Mouse (Mus musculus): ENCODE measurements around the gene Tle2. TPM values are rescaled to one million over a fixed set of nuclear protein-coding genes. Genes with fewer than 3 reads are reported as not detected.
A peak's percentile ranks its signal among the peaks of the same experiment; 100 is the strongest.

The Tle2 gene
- total and polyA plus RNA-seq, 2 experiments: 3.0 to 56.0 TPM

DNA sequence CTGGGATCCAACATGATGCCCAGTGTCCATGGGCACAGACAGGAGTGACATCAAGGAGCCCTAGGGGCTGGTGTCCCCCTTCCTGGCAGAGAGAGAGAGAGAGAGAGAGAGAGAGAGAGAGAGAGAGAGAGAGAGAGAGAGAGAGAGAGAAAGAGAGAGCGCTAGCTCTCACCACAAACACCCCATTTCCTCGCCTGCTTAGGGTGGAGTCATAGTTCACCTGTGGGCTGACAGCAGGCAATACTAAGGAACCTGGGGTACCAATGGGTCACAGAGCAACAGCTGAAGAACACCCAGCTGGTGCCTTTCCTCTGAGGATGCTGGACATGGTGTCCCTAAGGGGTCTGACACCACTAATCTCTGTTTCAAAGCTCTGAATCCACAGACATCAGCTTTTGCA is 36.9 kb upstream of the Tle2 start:
- whole genome bisulfite sequencing: 100% methylated on average over 2 of the region's 2 CpGs
- H3K79me2 ChIP-seq (ENCODE audit: control insufficient read depth, insufficient read depth, low read length): peaks cover 49% of the 10 kb centered on the region

DNA sequence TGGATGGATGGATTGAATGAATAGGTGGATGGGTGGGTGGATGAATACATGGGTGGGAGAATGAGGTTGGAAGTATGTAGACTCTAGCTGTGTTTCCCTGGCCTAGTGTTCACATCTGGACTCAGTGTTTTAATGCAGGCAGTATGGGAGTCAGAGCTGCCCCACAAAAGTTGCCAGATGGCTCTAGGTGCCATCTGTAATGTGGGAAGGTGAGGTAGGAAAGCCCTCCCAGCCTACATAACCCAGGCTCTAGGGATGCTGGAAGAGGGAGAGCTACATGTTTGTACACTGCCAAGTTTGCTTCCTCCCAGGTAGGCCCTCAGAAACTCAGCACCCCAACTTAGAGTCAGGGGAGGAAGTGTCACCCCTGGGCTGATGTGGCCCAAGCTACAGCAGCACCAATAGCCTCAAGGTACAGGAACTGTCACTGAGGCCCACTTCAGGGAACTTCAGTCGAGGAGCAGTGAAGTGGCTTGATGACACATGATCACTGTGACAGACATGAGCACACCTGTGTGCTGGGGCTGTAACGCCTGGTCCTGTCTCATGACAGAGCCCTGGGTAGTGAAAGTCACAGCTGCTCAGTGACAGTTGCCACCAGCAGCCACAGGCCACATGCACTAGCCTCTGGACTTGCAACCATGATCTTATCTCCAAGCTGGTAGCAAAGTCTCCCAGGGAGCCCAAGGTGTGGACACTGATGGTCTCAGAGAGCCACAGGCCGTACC is 35.9 kb upstream of the Tle2 start:
- no peak for DNase-seq (ENCODE audit: extremely low read depth, low read depth, low spot score)
- TF ChIP-seq POLR2A (IDR thresholded peaks at IDR 0.05; ENCODE audit: extremely low read depth, insufficient read depth, low read length) (no peak), CTCF (IDR thresholded peaks at IDR 0.05; ENCODE audit: low read depth, low read length) (no peak)
- Histone ChIP-seq H3K27ac (replicated peaks; ENCODE audit: insufficient read depth, low read depth, low read length) (no peak overlapping the region), H3K27me3 (ENCODE audit: control insufficient read depth, insufficient read depth, low read length) (no peaks in the 10 kb centered on the region), H3K36me3 (ENCODE audit: control insufficient read depth, insufficient read depth, low read length) (no peaks in the 10 kb centered on the region), H3K4me3 (ENCODE audit: insufficient read depth, low read depth, low read length) (no peak overlapping the region), H3K9ac (ENCODE audit: low read depth, low read length) (no peak overlapping the region), H3K79me2 (ENCODE audit: control insufficient read depth, insufficient read depth, low read length) (peaks cover 60% of the 10 kb centered on the region), H3K4me1 (ENCODE audit: control insufficient read depth, insufficient read depth, low read length) (peaks cover 24% of the 10 kb centered on the region)
- WGBS: 87% methylated on average over 3 of the region's 3 CpGs

More for the DNA sequence above, 36.9 kb upstream of the Tle2 start:
- no peaks in the 10 kb centered on the region for H3K27me3 ChIP-seq (ENCODE audit: control insufficient read depth, insufficient read depth, low read length)
- H3K4me3 ChIP-seq (ENCODE audit: insufficient read depth, low read depth, low read length): no peak overlapping the region
- H3K36me3 ChIP-seq (ENCODE audit: control insufficient read depth, insufficient read depth, low read length): no peaks in the 10 kb centered on the region
- peaks cover 14% of the 10 kb centered on the region for H3K4me1 ChIP-seq (ENCODE audit: control insufficient read depth, insufficient read depth, low read length)
- H3K9ac ChIP-seq (ENCODE audit: low read depth, low read length): no peak overlapping the region
- no peak overlapping the region for H3K27ac ChIP-seq (replicated peaks; ENCODE audit: insufficient read depth, low read depth, low read length)
- no peak for TF ChIP-seq POLR2A (IDR thresholded peaks at IDR 0.05; ENCODE audit: extremely low read depth, insufficient read depth, low read length)
- no peak for TF ChIP-seq CTCF (IDR thresholded peaks at IDR 0.05; ENCODE audit: low read depth, low read length)
- no peak for DNase-seq (ENCODE audit: extremely low read depth, low read depth, low spot score)

DNA sequence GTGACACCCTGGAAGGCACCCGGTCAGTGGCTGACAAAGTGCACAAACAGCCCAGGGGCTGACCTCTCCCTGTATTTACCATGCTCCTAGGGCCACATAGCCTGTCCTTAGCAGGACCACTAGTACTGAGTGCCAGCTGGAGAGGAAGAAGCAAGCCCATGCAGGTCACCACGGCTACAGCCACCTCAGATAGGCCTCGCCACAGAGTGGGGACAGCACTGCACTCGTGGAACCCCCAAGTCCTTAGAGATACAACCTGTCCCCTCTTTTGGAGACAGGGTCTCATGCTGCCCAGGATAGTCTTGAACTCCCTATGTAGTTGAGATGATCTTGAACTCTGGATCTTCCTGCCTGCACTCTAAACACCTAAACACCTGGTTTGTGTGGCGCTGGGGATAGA is 33.0 kb upstream of the Tle2 start:
- Histone ChIP-seq H3K4me3 (ENCODE audit: insufficient read depth, low read depth, low read length) (no peak overlapping the region), H3K27ac (replicated peaks; ENCODE audit: insufficient read depth, low read depth, low read length) (peak overlapping the region; percentile 52), H3K9ac (ENCODE audit: low read depth, low read length) (peak overlapping the region; percentile 41), H3K4me1 (ENCODE audit: control insufficient read depth, insufficient read depth, low read length) (peaks cover 34% of the 10 kb centered on the region), H3K79me2 (ENCODE audit: control insufficient read depth, insufficient read depth, low read length) (peaks cover 74% of the 10 kb centered on the region), H3K27me3 (ENCODE audit: control insufficient read depth, insufficient read depth, low read length) (no peaks in the 10 kb centered on the region), H3K36me3 (ENCODE audit: control insufficient read depth, insufficient read depth, low read length) (no peaks in the 10 kb centered on the region)
- TF ChIP-seq CTCF (IDR thresholded peaks at IDR 0.05; ENCODE audit: low read depth, low read length): no peak
- no peak for TF ChIP-seq POLR2A (IDR thresholded peaks at IDR 0.05; ENCODE audit: extremely low read depth, insufficient read depth, low read length)
- DNase-seq (ENCODE audit: extremely low read depth, low read depth, low spot score): no peak
- 30% methylated on average over 5 of the region's 5 CpGs for WGBS

DNA sequence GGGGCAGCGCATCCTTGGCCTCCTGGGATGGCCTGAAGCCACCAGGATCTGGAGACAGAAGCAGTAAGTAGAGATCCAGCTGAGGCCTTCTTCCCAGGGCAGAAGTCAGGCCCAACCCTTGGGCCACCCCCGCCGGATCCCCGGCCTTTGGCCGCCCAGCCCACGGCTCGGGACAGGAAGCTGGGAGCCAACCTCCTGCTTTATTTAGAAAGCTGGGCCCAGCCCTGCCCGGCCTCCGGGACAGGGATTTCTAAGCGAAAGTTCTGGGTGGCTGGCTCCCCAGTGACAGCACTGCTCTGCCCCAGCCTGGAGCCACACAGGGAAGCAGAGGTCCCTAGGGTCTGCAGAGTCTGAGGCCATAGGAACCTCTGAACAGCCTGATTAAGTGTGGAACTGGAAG is 32.6 kb upstream of the Tle2 start:
- Histone ChIP-seq H3K4me3 (ENCODE audit: insufficient read depth, low read depth, low read length) (peak overlapping the region; percentile 14; the same call in 1 of the 2 replicates), H3K36me3 (ENCODE audit: control insufficient read depth, insufficient read depth, low read length) (no peaks in the 10 kb centered on the region), H3K9ac (ENCODE audit: low read depth, low read length) (peak overlapping the region; percentile 70), H3K27me3 (ENCODE audit: control insufficient read depth, insufficient read depth, low read length) (no peaks in the 10 kb centered on the region), H3K4me1 (ENCODE audit: control insufficient read depth, insufficient read depth, low read length) (peaks cover 34% of the 10 kb centered on the region), H3K27ac (replicated peaks; ENCODE audit: insufficient read depth, low read depth, low read length) (peak overlapping the region; percentile 78), H3K79me2 (ENCODE audit: control insufficient read depth, insufficient read depth, low read length) (peaks cover 73% of the 10 kb centered on the region)
- WGBS: 8% methylated on average over 10 of the region's 10 CpGs
- peak; percentile 61 for DNase-seq (ENCODE audit: extremely low read depth, low read depth, low spot score)
- TF ChIP-seq POLR2A (IDR thresholded peaks at IDR 0.05; ENCODE audit: extremely low read depth, insufficient read depth, low read length) (no peak), CTCF (IDR thresholded peaks at IDR 0.05; ENCODE audit: low read depth, low read length) (no peak)

DNA sequence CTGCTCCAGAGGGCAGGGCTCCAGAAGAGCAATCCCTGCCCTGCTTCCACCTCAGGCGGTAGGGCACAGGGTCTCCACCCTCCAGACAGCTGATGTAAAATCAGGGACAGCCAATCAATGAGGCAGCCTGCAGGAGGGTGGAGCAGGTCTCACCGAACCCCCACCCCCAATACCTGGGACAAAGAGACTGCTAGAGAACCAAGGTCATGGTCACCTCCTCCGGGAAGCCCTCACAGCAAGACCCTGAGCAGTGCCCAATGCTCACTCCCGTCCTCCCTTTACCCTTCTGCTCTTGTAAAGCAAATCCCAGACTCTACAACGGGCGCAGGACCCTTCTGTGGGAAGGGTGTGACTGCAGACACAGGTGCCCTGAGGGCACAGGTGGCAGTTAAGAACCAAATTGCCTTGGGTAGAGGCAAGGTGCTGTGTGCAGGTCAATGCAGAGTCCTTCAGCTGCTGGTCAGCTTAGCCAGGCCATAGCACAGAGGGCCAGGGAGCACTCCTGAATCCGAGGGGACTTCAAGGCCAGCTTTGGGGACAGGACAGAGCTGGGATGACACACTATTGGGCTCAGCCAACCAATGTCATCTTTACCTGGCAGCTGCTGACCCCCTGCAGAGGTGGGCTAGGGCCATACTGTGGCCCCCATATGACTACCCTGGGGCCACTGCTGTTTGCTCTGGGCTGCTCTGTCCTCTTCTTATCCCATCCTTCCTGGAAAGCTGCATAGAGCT is 31.5 kb upstream of the Tle2 start:
- Histone ChIP-seq H3K4me3 (ENCODE audit: insufficient read depth, low read depth, low read length) (no peak overlapping the region), H3K36me3 (ENCODE audit: control insufficient read depth, insufficient read depth, low read length) (no peaks in the 10 kb centered on the region)

More for the DNA sequence above, 31.5 kb upstream of the Tle2 start:
- no peak for TF ChIP-seq CTCF (IDR thresholded peaks at IDR 0.05; ENCODE audit: low read depth, low read length)
- no peak for TF ChIP-seq POLR2A (IDR thresholded peaks at IDR 0.05; ENCODE audit: extremely low read depth, insufficient read depth, low read length)
- DNase-seq (ENCODE audit: extremely low read depth, low read depth, low spot score): no peak
- Histone ChIP-seq H3K4me1 (ENCODE audit: control insufficient read depth, insufficient read depth, low read length) (peaks cover 34% of the 10 kb centered on the region), H3K79me2 (ENCODE audit: control insufficient read depth, insufficient read depth, low read length) (peaks cover 65% of the 10 kb centered on the region), H3K27ac (replicated peaks; ENCODE audit: insufficient read depth, low read depth, low read length) (peak overlapping the region; percentile 78), H3K27me3 (ENCODE audit: control insufficient read depth, insufficient read depth, low read length) (no peaks in the 10 kb centered on the region), H3K9ac (ENCODE audit: low read depth, low read length) (peak overlapping the region; percentile 81)
- 39% methylated on average over 7 of the region's 7 CpGs for WGBS

All from liver, adult 2 months (tissue).